Mouse (Mus musculus) intestine, postnatal 0 days (tissue): ENCODE results near the gene Itih5. TPM values are rescaled to one million over a fixed set of nuclear protein-coding genes. Genes with fewer than 3 reads are reported as not detected.

Experiments used
- ATAC-seq: fragments of 200-750 bp; cut with Nextera tagmentation; 2 replicates; pipeline ENCODE4 v1.8.0; 2017; ENCODE audit warnings: mild to moderate bottlenecking, moderate TSS enrichment, moderate library complexity
- H3K27ac ChIP-seq: fragments of 300-500 bp; sonication (generic); 2 replicates; pipeline ENCODE4 v1.5.1; 2014; ENCODE audit warnings: mild to moderate bottlenecking, low read depth, low read length, moderate library complexity
- H3K27me3 ChIP-seq: fragments of 300-500 bp; sonication (generic); replicated peaks from 2 replicates; pipeline ENCODE4 v1.6.1; 2014; ENCODE audit warnings: low read length, mixed read lengths; ENCODE audit not compliant: control insufficient read depth, insufficient read depth
- H3K36me3 ChIP-seq: fragments of 300-500 bp; sonication (generic); 2 replicates; pipeline ENCODE4 v1.6.1; 2014; ENCODE audit warnings: mild to moderate bottlenecking, moderate library complexity; ENCODE audit not compliant: control insufficient read depth, insufficient read depth
- H3K4me1 ChIP-seq: fragments of 300-500 bp; sonication (generic); replicated peaks from 2 replicates; pipeline ENCODE4 v1.6.1; 2014; ENCODE audit warnings: antibody characterized with exemption, low read length, mixed read lengths; ENCODE audit not compliant: control insufficient read depth, insufficient read depth
- H3K4me2 ChIP-seq: fragments of 300-500 bp; sonication (generic); replicated peaks from 2 replicates; pipeline ENCODE4 v1.6.1; 2014; ENCODE audit warnings: low read depth, mild to moderate bottlenecking, moderate library complexity
- H3K4me3 ChIP-seq: fragments of 300-500 bp; sonication (generic); 2 replicates; pipeline ENCODE4 v1.5.1; 2014; ENCODE audit warnings: low read depth, low read length
- H3K9ac ChIP-seq: fragments of 300-500 bp; sonication (generic); 2 replicates; pipeline ENCODE4 v1.6.1; 2014; ENCODE audit warnings: mild to moderate bottlenecking, low read depth, low read length
- H3K9me3 ChIP-seq: fragments of 300-500 bp; sonication (generic); 2 replicates; pipeline ENCODE4 v1.6.1; 2016; ENCODE audit warnings: mixed run types; ENCODE audit not compliant: control insufficient read depth
- CTCF ChIP-seq: sonication (generic); IDR thresholded peaks from 2 replicates; pipeline ENCODE4 v1.5.1; 2016; ENCODE audit warnings: low read depth, mild to moderate bottlenecking, control low read depth, antibody characterized with exemption, moderate library complexity
- WGBS: fragments of 180-500 bp; shearing (Covaris S2); extraction: QIAGEN DNeasy Blood & Tissue Kit; methylation state at CpG from one replicate; pipeline ENCODE4 v1.1.7; 2014; 5-methylcytosine and 5-hydroxymethylcytosine counted together
- polyA plus RNA-seq: library from polyadenylated mRNA; unstranded; fragments of >200 nt; fragmentation: Nextera tagmentation; extraction: Ambion mirVana; gene quantifications from 2 replicates; pipeline ENCODE4 v1.2.1, GENCODE M21; 2015

Gene Itih5
- polyA plus RNA-seq, 1 experiment from 2014 or later: 14.2 TPM

DNA sequence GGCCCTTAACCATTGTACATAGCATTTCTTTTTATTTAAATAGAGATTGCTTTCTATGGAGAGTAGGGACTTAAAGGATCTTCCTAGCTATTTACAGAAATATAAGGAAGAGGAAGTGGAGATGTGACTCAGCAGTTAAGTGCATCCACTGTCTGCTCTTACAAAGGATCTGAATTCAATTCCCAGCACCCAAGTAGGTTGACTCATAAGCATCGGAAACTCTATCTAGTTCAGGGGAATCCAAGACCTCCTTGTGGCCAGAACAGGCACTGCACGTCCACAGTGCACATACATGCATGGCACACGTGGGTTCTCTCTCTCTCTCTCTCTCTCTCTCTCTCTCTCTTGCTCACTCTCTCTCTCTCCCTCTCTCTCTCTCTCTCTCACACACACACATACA, 41.8 kb downstream of the Itih5 start:
- TF ChIP-seq CTCF: peak; percentile 39
- H3K9me3 ChIP-seq: no peaks in the 10 kb centered on the region
- H3K27me3 ChIP-seq: no peaks in the 10 kb centered on the region
- no peak overlapping the region for H3K9ac ChIP-seq
- no peak overlapping the region for H3K4me2 ChIP-seq
- H3K4me3 ChIP-seq: no peak overlapping the region
- H3K27ac ChIP-seq: no peak overlapping the region
- 81% methylated on average over 3 of the region's 3 CpGs for WGBS
- no peak for ATAC-seq
- H3K4me1 ChIP-seq: no peaks in the 10 kb centered on the region
- no peaks in the 10 kb centered on the region for H3K36me3 ChIP-seq

GRCm38 (mm10) chr2:10199326-10199725, 46.0 kb downstream of the Itih5 start:
- Histone ChIP-seq H3K4me3 (no peak overlapping the region), H3K9ac (no peak overlapping the region), H3K36me3 (no peaks in the 10 kb centered on the region), H3K27me3 (no peaks in the 10 kb centered on the region), H3K27ac (no peak overlapping the region), H3K4me2 (no peak overlapping the region), H3K4me1 (no peaks in the 10 kb centered on the region), H3K9me3 (no peaks in the 10 kb centered on the region)
- WGBS: 73% methylated on average over 2 of the region's 2 CpGs
- ATAC-seq: no peak
- TF ChIP-seq CTCF: no peak

DNA sequence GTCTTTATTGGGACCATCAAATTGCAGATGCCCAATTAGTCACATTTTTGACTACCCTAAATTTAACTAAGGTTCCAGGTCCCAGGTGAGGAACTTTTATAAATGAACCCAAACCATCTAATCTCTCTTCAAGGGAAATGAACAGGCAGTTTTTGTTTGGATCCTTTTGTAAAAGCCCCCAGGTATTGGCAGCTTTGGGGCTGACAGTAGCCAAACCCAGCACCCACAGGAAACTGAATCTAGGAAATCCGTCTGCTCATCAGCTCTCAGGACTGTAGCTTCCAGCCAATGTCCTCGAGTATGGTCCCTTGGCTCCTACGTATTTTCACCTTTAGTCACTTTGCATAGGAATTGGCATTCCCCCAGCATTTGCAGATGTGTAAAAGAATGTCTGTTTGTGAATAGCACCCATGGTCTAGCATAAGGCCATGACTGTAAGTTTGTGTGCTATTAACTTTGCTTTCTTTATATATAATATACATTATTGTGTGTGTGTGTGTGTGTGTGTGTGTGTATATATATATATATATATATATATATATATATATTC, 47.4 kb downstream of the Itih5 start:
- Histone ChIP-seq H3K27me3 (no peaks in the 10 kb centered on the region), H3K36me3 (no peaks in the 10 kb centered on the region), H3K4me2 (no peak overlapping the region), H3K4me1 (no peaks in the 10 kb centered on the region), H3K9ac (no peak overlapping the region), H3K9me3 (no peaks in the 10 kb centered on the region), H3K4me3 (no peak overlapping the region), H3K27ac (no peak overlapping the region)
- no peak for TF ChIP-seq CTCF
- 58% methylated on average over 3 of the region's 3 CpGs for WGBS
- no peak for ATAC-seq

DNA sequence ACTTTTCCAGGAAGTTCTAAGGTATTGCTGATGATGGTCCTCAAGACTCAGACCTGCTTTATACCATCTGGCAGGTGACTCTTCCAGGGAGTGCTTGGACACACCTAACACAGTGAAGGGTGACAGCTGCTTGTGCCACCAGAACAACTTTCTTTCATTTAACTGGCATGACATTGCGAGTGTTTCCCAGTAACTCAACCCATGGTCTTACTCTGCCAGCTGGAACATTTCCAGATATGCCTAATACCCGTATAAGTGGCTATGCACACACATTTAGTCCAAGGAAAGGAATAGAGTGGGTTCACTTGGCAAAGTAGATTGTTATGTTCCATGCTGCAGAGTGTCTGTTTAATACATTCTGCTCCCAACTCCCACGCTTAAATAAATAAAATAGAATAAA, 50.9 kb downstream of the Itih5 start:
- WGBS: 75% methylated on average over 3 of the region's 3 CpGs
- TF ChIP-seq CTCF: no peak
- no peaks in the 10 kb centered on the region for H3K9me3 ChIP-seq
- no peak overlapping the region for H3K27ac ChIP-seq
- H3K4me2 ChIP-seq: no peak overlapping the region
- no peaks in the 10 kb centered on the region for H3K4me1 ChIP-seq
- ATAC-seq: no peak
- H3K9ac ChIP-seq: no peak overlapping the region
- H3K27me3 ChIP-seq: no peaks in the 10 kb centered on the region
- no peak overlapping the region for H3K4me3 ChIP-seq
- no peaks in the 10 kb centered on the region for H3K36me3 ChIP-seq

DNA sequence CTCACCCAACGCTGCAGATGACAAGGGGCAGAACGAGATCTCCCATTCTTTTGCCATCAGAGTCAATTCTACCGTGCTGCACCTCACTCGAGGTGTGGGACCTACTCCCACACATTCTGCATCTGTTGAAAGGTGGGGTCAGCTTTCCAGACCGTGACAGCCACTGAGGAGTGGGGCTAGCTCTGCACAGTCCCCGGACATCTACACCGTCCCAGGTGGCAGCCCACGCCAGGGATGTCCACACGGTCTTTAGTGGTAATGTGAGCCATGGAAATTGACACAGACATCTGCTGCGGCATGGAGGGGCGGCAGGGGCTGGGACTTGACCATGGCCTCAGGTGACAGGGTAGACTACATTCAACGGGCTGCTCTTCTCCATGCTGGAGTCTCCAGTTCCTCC, 60.1 kb downstream of the Itih5 start:
- no peak for TF ChIP-seq CTCF
- Histone ChIP-seq H3K36me3 (no peaks in the 10 kb centered on the region), H3K4me3 (no peak overlapping the region), H3K9me3 (no peaks in the 10 kb centered on the region), H3K27me3 (no peaks in the 10 kb centered on the region), H3K9ac (no peak overlapping the region), H3K4me1 (no peaks in the 10 kb centered on the region), H3K27ac (no peak overlapping the region), H3K4me2 (no peak overlapping the region)
- no peak for ATAC-seq
- 84% methylated on average over 12 of the region's 12 CpGs for WGBS

GRCm38 (mm10) chr2:10215876-10216565, 62.6 kb downstream of the Itih5 start:
- Histone ChIP-seq H3K9me3 (no peaks in the 10 kb centered on the region), H3K27ac (no peak overlapping the region), H3K4me1 (no peaks in the 10 kb centered on the region), H3K27me3 (no peaks in the 10 kb centered on the region), H3K9ac (no peak overlapping the region), H3K4me3 (no peak overlapping the region), H3K36me3 (no peaks in the 10 kb centered on the region), H3K4me2 (no peak overlapping the region)
- 76% methylated on average over 7 of the region's 7 CpGs for WGBS
- ATAC-seq: no peak
- TF ChIP-seq CTCF: no peak
